18 mouse cellular contexts compared by ENCODE assay signal in genomic region chr19:33088868-33089267, GRCm38 (mm10).
DNase-seq lines count a peak whose midpoint lies in the region; ATAC-seq and TF ChIP-seq lines count a peak whose summit lies in the region.
"Had no signal": no experiment of that assay in that cellular context is flagged by ENCODE, and none has a peak within 500 bp of the region (broad histone marks: within the 10 kb centered on the region; RNA-seq: fewer than 3 reads in every experiment).

No protein-coding gene starts in this region.

- no peak for TF ChIP-seq POLR2A in kidney, adult 2 months (IDR thresholded peaks at IDR 0.05; ENCODE audit: low read depth, low read length)

- H3K4me3 ChIP-seq in kidney, adult 2 months (ENCODE audit: insufficient read depth, low read depth, low read length) = no peak overlapping the region
- no peak overlapping the region for H3K4me3 ChIP-seq in lung, postnatal 0 days (ENCODE audit: low read depth, low read length)
- H3K4me3 ChIP-seq in liver, embryonic 11.5 days (ENCODE audit: low read depth, low read length) = no peak overlapping the region
- H3K4me3 ChIP-seq: embryonic facial prominence, embryonic 12.5 days; forebrain, embryonic 15.5 days; heart, embryonic 15.5 days; hindbrain, embryonic 15.5 days had no signal

- H3K4me2 ChIP-seq in lung, postnatal 0 days (replicated peaks; ENCODE audit: low read depth, low read length) = no peak overlapping the region
- H3K4me2 ChIP-seq in liver, embryonic 11.5 days = no peak overlapping the region
- H3K4me2 ChIP-seq: embryonic facial prominence, embryonic 12.5 days; forebrain, embryonic 15.5 days; heart, embryonic 11.5 days; heart, embryonic 15.5 days; hindbrain, embryonic 15.5 days had no signal

- peak overlapping the region; percentile 30; the same call in 1 of the 2 replicates for H3K27ac ChIP-seq in kidney, adult 2 months (ENCODE audit: insufficient read depth, low read depth, low read length)
- H3K27ac ChIP-seq in lung, postnatal 0 days (ENCODE audit: low read length) = no peak overlapping the region
- H3K27ac ChIP-seq in liver, embryonic 11.5 days (ENCODE audit: low read depth, low read length) = no peak overlapping the region
- H3K27ac ChIP-seq: embryonic facial prominence, embryonic 12.5 days; forebrain, embryonic 15.5 days; heart, embryonic 15.5 days; hindbrain, embryonic 15.5 days had no signal

- no peaks in the 10 kb centered on the region for H3K27me3 ChIP-seq in kidney, adult 2 months (replicated peaks; ENCODE audit: control insufficient read depth, insufficient read depth, low read length)
- no peaks in the 10 kb centered on the region for H3K27me3 ChIP-seq in lung, postnatal 0 days (replicated peaks; ENCODE audit: insufficient read depth, low read length)
- no peaks in the 10 kb centered on the region for H3K27me3 ChIP-seq in liver, embryonic 11.5 days (replicated peaks; ENCODE audit: control insufficient read depth, insufficient read depth, low read length)
- H3K27me3 ChIP-seq: embryonic facial prominence, embryonic 12.5 days; forebrain, embryonic 15.5 days; heart, embryonic 15.5 days; hindbrain, embryonic 15.5 days had no signal

- intact Hi-C loops in heart, postnatal 25 days (cut with DNase I) = no loop called here

- no peaks in the 10 kb centered on the region for H3K9me3 ChIP-seq in lung, postnatal 0 days (ENCODE audit: low read length)
- no peaks in the 10 kb centered on the region for H3K9me3 ChIP-seq in liver, embryonic 11.5 days (ENCODE audit: control insufficient read depth, low read length)
- H3K9me3 ChIP-seq: embryonic facial prominence, embryonic 12.5 days; forebrain, embryonic 15.5 days; heart, embryonic 15.5 days; hindbrain, embryonic 15.5 days had no signal

- ATAC-seq in lung, postnatal 0 days = no peak
- ATAC-seq in liver, embryonic 11.5 days (replicated peaks; ENCODE audit: low FRiP score) = no peak
- ATAC-seq: forebrain, embryonic 15.5 days had no signal

- WGBS in kidney, adult 2 months = 54% methylated on average over 2 of the region's 2 CpGs
- WGBS in lung, postnatal 0 days = 79% methylated on average over 2 of the region's 2 CpGs
- WGBS in liver, embryonic 11.5 days = 61% methylated on average over 2 of the region's 2 CpGs

- H3K4me1 ChIP-seq in kidney, adult 2 months (ENCODE audit: control insufficient read depth, insufficient read depth, low read length) = no peaks in the 10 kb centered on the region
- H3K4me1 ChIP-seq in lung, postnatal 0 days (ENCODE audit: insufficient read depth, low read depth, low read length) = no peaks in the 10 kb centered on the region
- peaks cover 5% of the 10 kb centered on the region; the same call in 1 of the 2 replicates for H3K4me1 ChIP-seq in liver, embryonic 11.5 days (replicated peaks; ENCODE audit: control insufficient read depth, insufficient read depth, low read length)
- H3K4me1 ChIP-seq: embryonic facial prominence, embryonic 12.5 days; forebrain, embryonic 15.5 days; heart, embryonic 15.5 days; hindbrain, embryonic 15.5 days had no signal

- no peak for TF ChIP-seq CTCF in kidney, adult 2 months (conservative IDR thresholded peaks at IDR 0.05; ENCODE audit: insufficient read depth, insufficient read length, low read depth, low read length)
- no peak for TF ChIP-seq CTCF in lung, postnatal 0 days (IDR thresholded peaks at IDR 0.05)

- TF ChIP-seq EP300 in lung, postnatal 0 days (IDR thresholded peaks at IDR 0.05) = no peak

- peak; percentile 97 for DNase-seq in heart, adult 11 months
- DNase-seq in heart, postnatal 25 days (ENCODE audit: low spot score) = no peak
- DNase-seq in kidney, adult 2 months = peak; percentile 23
- DNase-seq in kidney, postnatal 10 days = no peak
- DNase-seq in lung, postnatal 0 days (ENCODE audit: low spot score) = peak; percentile 26
- no peak for DNase-seq in lung, postnatal 14 days
- no peak for DNase-seq in liver, embryonic 11.5 days (ENCODE audit: low spot score)
- DNase-seq: adrenal gland, postnatal 10 days; cerebellum, adult 11-12 months; cerebellum, adult 9-10 months; cerebellum, postnatal 25 days; gastrocnemius, postnatal 10 days; heart, postnatal 14 days had no signal

- no peaks in the 10 kb centered on the region for H3K36me3 ChIP-seq in kidney, adult 2 months (ENCODE audit: control insufficient read depth, insufficient read depth, low read length)
- H3K36me3 ChIP-seq in lung, postnatal 0 days (ENCODE audit: insufficient read depth, low read length) = no peaks in the 10 kb centered on the region
- H3K36me3 ChIP-seq in liver, embryonic 11.5 days (ENCODE audit: control insufficient read depth, insufficient read depth, low read length) = no peaks in the 10 kb centered on the region
- H3K36me3 ChIP-seq: embryonic facial prominence, embryonic 12.5 days; forebrain, embryonic 15.5 days; heart, embryonic 15.5 days; hindbrain, embryonic 15.5 days had no signal

- no peak overlapping the region for H3K9ac ChIP-seq in lung, postnatal 0 days (replicated peaks; ENCODE audit: low read depth)
- H3K9ac ChIP-seq in liver, embryonic 11.5 days (ENCODE audit: low read depth, low read length) = no peak overlapping the region
- H3K9ac ChIP-seq: embryonic facial prominence, embryonic 12.5 days; forebrain, embryonic 15.5 days; heart, embryonic 15.5 days; hindbrain, embryonic 15.5 days had no signal

Comparison
In these comparisons a context has a peak if more than half of its experiments do, and no peak if none do; other contexts are left out.
1. DNase-seq: peak in heart, adult 11 months (single experiment), kidney, adult 2 months (single experiment) and lung, postnatal 0 days (single experiment); none in heart, postnatal 25 days (single experiment), kidney, postnatal 10 days (single experiment), lung, postnatal 14 days (single experiment) and liver, embryonic 11.5 days (single experiment).